Mouse (Mus musculus) lung, postnatal 0 days (tissue): ENCODE results near the gene Slc16a14.

Experiments used
- CTCF ChIP-seq: IDR thresholded peaks from 2 replicates; pipeline ENCODE4 v1.5.1; 2016; ENCODE audit warnings: antibody characterized with exemption, mild to moderate bottlenecking
- EP300 ChIP-seq: IDR thresholded peaks from 2 replicates; pipeline ENCODE4 v1.6.1; 2016; ENCODE audit warnings: antibody characterized with exemption, mild to moderate bottlenecking, control low read depth

DNA sequence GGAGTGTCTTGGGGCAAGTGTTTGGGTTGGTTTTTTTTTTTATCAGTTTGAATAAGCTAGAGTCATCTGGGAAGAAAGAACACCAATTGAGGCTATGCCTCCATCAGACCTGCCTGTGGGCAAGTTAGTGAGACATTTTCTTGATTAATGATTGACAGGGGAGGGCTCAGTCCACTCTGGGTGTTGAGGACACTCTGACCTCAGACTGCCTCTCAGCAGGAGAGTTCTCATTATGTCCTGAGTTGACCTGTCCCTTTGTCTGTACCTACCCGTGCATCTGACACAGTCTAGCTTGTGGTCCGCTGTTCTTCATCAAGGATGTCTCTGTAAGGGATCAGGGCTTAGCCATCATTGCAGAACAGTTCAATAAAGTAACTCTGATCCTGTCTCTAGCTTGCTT is 12.5 kb upstream of the Slc16a14 start:
- TF ChIP-seq CTCF (no peak), EP300 (no peak)
